Mouse (Mus musculus) heart, embryonic 10.5 days (tissue): ENCODE results near the gene Fam222a. TPM values are rescaled to one million over a fixed set of nuclear protein-coding genes. Genes with fewer than 3 reads are reported as not detected.

Source experiments
- DNase-seq: peaks from one replicate; pipeline ENCODE4 v3.0.0-alpha.2; 2017; ENCODE audit warnings: low spot score
- H3K27ac ChIP-seq: fragments of 300-500 bp; sonication (generic); 2 replicates; pipeline ENCODE4 v1.5.1; 2016; ENCODE audit warnings: mild to moderate bottlenecking
- H3K27me3 ChIP-seq: fragments of 300-500 bp; sonication (generic); 2 replicates; pipeline ENCODE4 v1.6.1; 2016; ENCODE audit warnings: mild to moderate bottlenecking; ENCODE audit not compliant: poor library complexity, insufficient read depth, severe bottlenecking
- H3K36me3 ChIP-seq: fragments of 300-500 bp; sonication (generic); 2 replicates; pipeline ENCODE4 v1.6.1; 2016; ENCODE audit warnings: mild to moderate bottlenecking, moderate library complexity
- H3K4me1 ChIP-seq: fragments of 300-500 bp; sonication (generic); 2 replicates; pipeline ENCODE4 v1.6.1; 2016; ENCODE audit warnings: mild to moderate bottlenecking
- H3K4me3 ChIP-seq: fragments of 300-500 bp; sonication (generic); 2 replicates; pipeline ENCODE4 v1.5.1; 2016; ENCODE audit warnings: mild to moderate bottlenecking, moderate library complexity
- H3K9me3 ChIP-seq: fragments of 300-500 bp; sonication (generic); 2 replicates; pipeline ENCODE4 v1.6.1; 2016; ENCODE audit warnings: mild to moderate bottlenecking, moderate library complexity
- WGBS: fragments of 180-500 bp; shearing (Covaris S2); methylation state at CpG from one replicate; pipeline ENCODE4 v1.1.7; 2016; 5-methylcytosine and 5-hydroxymethylcytosine counted together
- polyA plus RNA-seq: library from polyadenylated mRNA; unstranded; fragments of >200 nt; fragmentation: Nextera tagmentation; extraction: Ambion mirVana; gene quantifications from 2 replicates; pipeline ENCODE4 v1.2.1, GENCODE M21; 2016

Fam222a gene
- polyA plus RNA-seq: 0.60 and 1.5 TPM in 2 replicates

- Histone ChIP-seq H3K9me3 (0 out of 2 replicates have a peak, but pooled peaks cover 5% of the 10 kb centered on the region), H3K4me3 (peak within 1 kb of the TSS; percentile 77), H3K36me3 (no peaks in the 10 kb centered on the region), H3K27ac (peak within 1 kb of the TSS; percentile 60), H3K4me1 (peaks cover 59% of the 10 kb centered on the region), H3K27me3 (peaks cover 53% of the 10 kb centered on the region)
- 0% methylated on average over 64 of the region's 72 CpGs for WGBS
- DNase-seq: peak; percentile 86
Measured at GRCm38 (mm10) chr5:114567565-114568197, at the start of gene Fam222a. Fam222a (plus strand) TSS chr5:114568016.

GRCm38 (mm10) chr5:114528355-114528754, 39.5 kb upstream of the Fam222a start:
- Histone ChIP-seq H3K4me1 (no peaks in the 10 kb centered on the region), H3K4me3 (no peak overlapping the region), H3K36me3 (no peaks in the 10 kb centered on the region), H3K27ac (no peak overlapping the region), H3K9me3 (no peaks in the 10 kb centered on the region), H3K27me3 (peaks cover 7% of the 10 kb centered on the region)
- no peak for DNase-seq
- WGBS: 87% methylated on average over 6 of the region's 6 CpGs

GRCm38 (mm10) chr5:114530337-114530736, 37.5 kb upstream of the Fam222a start:
- Histone ChIP-seq H3K27ac (no peak overlapping the region), H3K4me3 (no peak overlapping the region), H3K27me3 (peaks cover 20% of the 10 kb centered on the region), H3K4me1 (no peaks in the 10 kb centered on the region), H3K36me3 (no peaks in the 10 kb centered on the region), H3K9me3 (no peaks in the 10 kb centered on the region)
- WGBS: 76% methylated on average over 6 of the region's 6 CpGs
- no peak for DNase-seq

- peaks cover under 1% of the 10 kb centered on the region; the same call in 1 of the 2 replicates for H3K4me1 ChIP-seq
- H3K9me3 ChIP-seq: no peaks in the 10 kb centered on the region
- no peak for DNase-seq
- H3K36me3 ChIP-seq: no peaks in the 10 kb centered on the region
- H3K4me3 ChIP-seq: no peak overlapping the region
- peaks cover 36% of the 10 kb centered on the region for H3K27me3 ChIP-seq
- 71% methylated on average over 6 of the region's 6 CpGs for WGBS
- H3K27ac ChIP-seq: no peak overlapping the region
Measured at GRCm38 (mm10) chr5:114532055-114532454, 35.8 kb upstream of the Fam222a start.

- Histone ChIP-seq H3K4me3 (peak overlapping the region; percentile 45), H3K9me3 (no peaks in the 10 kb centered on the region), H3K4me1 (peaks cover 39% of the 10 kb centered on the region), H3K27me3 (peaks cover 57% of the 10 kb centered on the region), H3K36me3 (no peaks in the 10 kb centered on the region), H3K27ac (peak overlapping the region; percentile 67)
- DNase-seq: no peak
- 8% methylated on average over 26 of the region's 26 CpGs for WGBS
Measured at GRCm38 (mm10) chr5:114537308-114538020, 30.4 kb upstream of the Fam222a start.

GRCm38 (mm10) chr5:114538021-114538405, 29.8 kb upstream of the Fam222a start:
- H3K27me3 ChIP-seq: peaks cover 57% of the 10 kb centered on the region
- H3K36me3 ChIP-seq: no peaks in the 10 kb centered on the region
- peak overlapping the region; percentile 67 for H3K27ac ChIP-seq
- 10% methylated on average over 8 of the region's 8 CpGs for WGBS
- peaks cover 39% of the 10 kb centered on the region for H3K4me1 ChIP-seq
- no peaks in the 10 kb centered on the region for H3K9me3 ChIP-seq
- no peak for DNase-seq
- peak overlapping the region; percentile 45 for H3K4me3 ChIP-seq

- H3K4me3 ChIP-seq: no peak overlapping the region
- H3K27me3 ChIP-seq: peaks cover 57% of the 10 kb centered on the region
- 32% methylated on average over 4 of the region's 4 CpGs for WGBS
- H3K27ac ChIP-seq: peak overlapping the region; percentile 67; the same call in 1 of the 2 replicates
- no peak for DNase-seq
- no peaks in the 10 kb centered on the region for H3K36me3 ChIP-seq
- no peaks in the 10 kb centered on the region for H3K9me3 ChIP-seq
- H3K4me1 ChIP-seq: peaks cover 39% of the 10 kb centered on the region
Measured at GRCm38 (mm10) chr5:114538752-114539151, 29.1 kb upstream of the Fam222a start.

GRCm38 (mm10) chr5:114539766-114540165, 28.1 kb upstream of the Fam222a start:
- H3K27ac ChIP-seq: no peak overlapping the region
- peaks cover 50% of the 10 kb centered on the region for H3K27me3 ChIP-seq
- DNase-seq: no peak
- no peaks in the 10 kb centered on the region for H3K36me3 ChIP-seq
- no peaks in the 10 kb centered on the region for H3K9me3 ChIP-seq
- peaks cover 39% of the 10 kb centered on the region for H3K4me1 ChIP-seq
- WGBS: 58% methylated on average over 6 of the region's 6 CpGs
- H3K4me3 ChIP-seq: no peak overlapping the region

- WGBS: 36% methylated on average over 15 of the region's 15 CpGs
- Histone ChIP-seq H3K27ac (peak overlapping the region; percentile 42), H3K9me3 (no peaks in the 10 kb centered on the region), H3K27me3 (peaks cover 30% of the 10 kb centered on the region), H3K36me3 (no peaks in the 10 kb centered on the region), H3K4me3 (0 out of 2 replicates have a peak overlapping the region, but pooled peaks have one; percentile 5), H3K4me1 (peaks cover 39% of the 10 kb centered on the region)
- no peak for DNase-seq
Measured at GRCm38 (mm10) chr5:114541656-114542445, 26.0 kb upstream of the Fam222a start.

GRCm38 (mm10) chr5:114543656-114544055, 24.2 kb upstream of the Fam222a start:
- Histone ChIP-seq H3K27ac (no peak overlapping the region), H3K9me3 (no peaks in the 10 kb centered on the region), H3K36me3 (no peaks in the 10 kb centered on the region), H3K4me3 (no peak overlapping the region), H3K27me3 (peaks cover 12% of the 10 kb centered on the region), H3K4me1 (peaks cover 23% of the 10 kb centered on the region)
- 85% methylated on average over 6 of the region's 6 CpGs for WGBS
- no peak for DNase-seq

GRCm38 (mm10) chr5:114544205-114544604, 23.6 kb upstream of the Fam222a start:
- Histone ChIP-seq H3K36me3 (no peaks in the 10 kb centered on the region), H3K4me1 (peaks cover 19% of the 10 kb centered on the region; the same call in 1 of the 2 replicates), H3K9me3 (no peaks in the 10 kb centered on the region), H3K4me3 (no peak overlapping the region), H3K27me3 (peaks cover 8% of the 10 kb centered on the region), H3K27ac (no peak overlapping the region)
- 84% methylated on average over 4 of the region's 4 CpGs for WGBS
- DNase-seq: no peak

- no peak overlapping the region for H3K27ac ChIP-seq
- peaks cover under 1% of the 10 kb centered on the region; the same call in 1 of the 2 replicates for H3K27me3 ChIP-seq
- no peak overlapping the region for H3K4me3 ChIP-seq
- DNase-seq: no peak
- H3K4me1 ChIP-seq: peaks cover 14% of the 10 kb centered on the region; the same call in 1 of the 2 replicates
- 85% methylated on average over 9 of the region's 9 CpGs for WGBS
- H3K36me3 ChIP-seq: no peaks in the 10 kb centered on the region
- H3K9me3 ChIP-seq: no peaks in the 10 kb centered on the region
Measured at GRCm38 (mm10) chr5:114545076-114545475, 22.7 kb upstream of the Fam222a start.
